10 mouse cellular contexts compared by ENCODE assay signal in genomic region chr1:90906357-90906756, GRCm38 (mm10). TPM values are rescaled to one million over a fixed set of nuclear protein-coding genes. Genes with fewer than 3 reads are reported as not detected.
A peak's percentile ranks its signal among the peaks of the same experiment; 100 is the strongest.
DNase-seq lines count a peak whose midpoint lies in the region; ATAC-seq and TF ChIP-seq lines count a peak whose summit lies in the region.
"Had no signal": no experiment of that assay in that cellular context is flagged by ENCODE, and none has a peak within 500 bp of the region (broad histone marks: within the 10 kb centered on the region; RNA-seq: fewer than 3 reads in every experiment).

No protein-coding gene starts in this region.

- no peak overlapping the region for H3K27ac ChIP-seq in left cerebral cortex, adult 2 months
- H3K27ac ChIP-seq in ES-E14 (ENCODE audit: insufficient read depth, low read depth, low read length, poor library complexity, severe bottlenecking), result no peak overlapping the region

- H3K4me1 ChIP-seq in ES-E14 (ENCODE audit: control insufficient read depth in 2 of 2, insufficient read depth in 2 of 2, low read length in 2 of 2, poor library complexity in 1 of 2), result peaks cover 0 to 3% of the 10 kb centered on the region in 2 experiments; a peak in 1 of 4 replicates
- H3K4me1 ChIP-seq: megakaryocyte, embryonic 14.5 days had no signal

- in situ Hi-C loops in ES-E14 (cut with MboI; ENCODE audit: low sequenced_read_pairs in 2 of 2, unreplicated experiment in 2 of 2), result no loop called here

- no peak overlapping the region for H3K4me3 ChIP-seq in left cerebral cortex, adult 2 months
- H3K4me3 ChIP-seq in ES-E14 (ENCODE audit: insufficient read depth in 1 of 2, low read depth in 1 of 2, low read length in 2 of 2, poor library complexity in 1 of 2, severe bottlenecking in 1 of 2), result no peak overlapping the region
- H3K4me3 ChIP-seq: megakaryocyte, embryonic 14.5 days had no signal

- peak; percentile 48 to 57 for DNase-seq in left cerebral cortex, adult 2 months (ENCODE audit: extremely low spot score in 1 of 2, low spot score in 2 of 2)
- no peak for DNase-seq in left cerebral cortex, adult 8-10 months (ENCODE audit: low spot score in 2 of 2)
- peak; percentile 45 for DNase-seq in ES-E14 (ENCODE audit: low read depth, low spot score)
- DNase-seq in c-Kit-positive CD71-positive TER-119-negative erythroid progenitor cells, embryonic 14.5 days (ENCODE audit: low read depth), result peak; percentile 10
- DNase-seq in gastrocnemius, postnatal 14 days, result peak; percentile 30
- DNase-seq in layer of hippocampus, postnatal 25 days (ENCODE audit: extremely low spot score in 1 of 2, low spot score in 1 of 2), result peak; percentile 44 to 58
- peak; percentile 7 to 9 for DNase-seq in natural killer cell, adult 2 months (ENCODE audit: low spot score in 2 of 2)

- no peak overlapping the region for H3K9ac ChIP-seq in ES-E14 (ENCODE audit: insufficient read depth, low read depth, low read length, poor library complexity, severe bottlenecking)

- TF ChIP-seq CTCF in left cerebral cortex, adult 2 months (IDR thresholded peaks at IDR 0.05), result peak; percentile 97

- ATAC-seq in activated CD4-positive, CD25-positive, alpha-beta regulatory T cell, adult 4 months, result no peak

- H3K9me3 ChIP-seq in ES-E14 (ENCODE audit: control insufficient read depth, insufficient read depth, low read depth, low read length), result no peaks in the 10 kb centered on the region

- intact Hi-C loops in left cerebral cortex, adult 2 months (cut with DNase I), result loop anchor here (1.0 kb wide), 1 partner anchor 50 kb away; no protein-coding TSS in a partner anchor
- intact Hi-C loops in gastrocnemius, postnatal 14 days (cut with DNase I; ENCODE audit: low total_unique reads), result loop anchor here (2.0 kb wide), 1 partner anchor 50 kb away; no protein-coding TSS in a partner anchor

- no peaks in the 10 kb centered on the region for H3K36me3 ChIP-seq in ES-E14 (ENCODE audit: control insufficient read depth, insufficient read depth, low read length, poor library complexity, severe bottlenecking)

TF ChIP-seq in ES-E14, 5 proteins besides CTCF, POLR2A, EP300 and RAD21:
- TF ChIP-seq ZC3H11A (IDR thresholded peaks at IDR 0.05; ENCODE audit: borderline replicate concordance, low read depth, low read length), result peak; percentile 68; the same call in 1 of the 2 replicates
- no peak for TF ChIP-seq HCFC1 (IDR thresholded peaks at IDR 0.05; ENCODE audit: borderline replicate concordance, insufficient read depth, low read length)
- TF ChIP-seq MAFK (IDR thresholded peaks at IDR 0.05; ENCODE audit: insufficient read depth, low read depth, low read length), result no peak

RNA-seq across cellular contexts. Expression of gene Mlph, which starts 8.5 kb away (rescaled TPM):
- 1 to 10 TPM in 1 of 2 experiments, under 1 TPM in 1; 0.84 to 1.3 TPM for total RNA-seq in left cerebral cortex, adult 2 months (2021)
- 1 to 10 TPM; 1.8 to 4.0 (median 2.7) TPM for total RNA-seq in left cerebral cortex, adult 8-10 months (2022)
- 0.11 and 0.36 TPM in 2 replicates for total RNA-seq in ES-E14 (2012; rRNA removed)
- total RNA-seq in gastrocnemius, postnatal 14 days (2021), result under 1 TPM; 0.31 to 0.35 TPM
- total RNA-seq in layer of hippocampus, postnatal 25 days (2021), result 1 to 10 TPM in 1 of 2 experiments, under 1 TPM in 1; 0.49 to 1.0 TPM
- polyA plus RNA-seq in activated CD4-positive, CD25-positive, alpha-beta regulatory T cell, adult 4 months (2017; shearing (Covaris generic)), result not detected

RNA-seq across cellular contexts. Expression of gene Prlh, which starts 46.6 kb away (rescaled TPM):
- not detected for total RNA-seq in left cerebral cortex, adult 2 months (2021)
- total RNA-seq in left cerebral cortex, adult 8-10 months (2022), result not detected
- total RNA-seq in ES-E14 (2012; rRNA removed), result not detected in 2 replicates
- total RNA-seq in gastrocnemius, postnatal 14 days (2021), result not detected
- total RNA-seq in layer of hippocampus, postnatal 25 days (2021), result not detected
- not detected for polyA plus RNA-seq in activated CD4-positive, CD25-positive, alpha-beta regulatory T cell, adult 4 months (2017; shearing (Covaris generic))
- polyA plus RNA-seq: frontal cortex, adult 2 months had no signal

Comparison
In these comparisons a context has a peak if more than half of its experiments do, and no peak if none do; other contexts are left out.
1. DNase-seq: peak in left cerebral cortex, adult 2 months (2 of 2), ES-E14 (single experiment), c-Kit-positive CD71-positive TER-119-negative erythroid progenitor cells, embryonic 14.5 days (single experiment), gastrocnemius, postnatal 14 days (single experiment), layer of hippocampus, postnatal 25 days (2 of 2) and natural killer cell, adult 2 months (2 of 2); none in left cerebral cortex, adult 8-10 months (0 of 2).